8 mouse cellular contexts compared by ENCODE assay signal in the genomic region with DNA sequence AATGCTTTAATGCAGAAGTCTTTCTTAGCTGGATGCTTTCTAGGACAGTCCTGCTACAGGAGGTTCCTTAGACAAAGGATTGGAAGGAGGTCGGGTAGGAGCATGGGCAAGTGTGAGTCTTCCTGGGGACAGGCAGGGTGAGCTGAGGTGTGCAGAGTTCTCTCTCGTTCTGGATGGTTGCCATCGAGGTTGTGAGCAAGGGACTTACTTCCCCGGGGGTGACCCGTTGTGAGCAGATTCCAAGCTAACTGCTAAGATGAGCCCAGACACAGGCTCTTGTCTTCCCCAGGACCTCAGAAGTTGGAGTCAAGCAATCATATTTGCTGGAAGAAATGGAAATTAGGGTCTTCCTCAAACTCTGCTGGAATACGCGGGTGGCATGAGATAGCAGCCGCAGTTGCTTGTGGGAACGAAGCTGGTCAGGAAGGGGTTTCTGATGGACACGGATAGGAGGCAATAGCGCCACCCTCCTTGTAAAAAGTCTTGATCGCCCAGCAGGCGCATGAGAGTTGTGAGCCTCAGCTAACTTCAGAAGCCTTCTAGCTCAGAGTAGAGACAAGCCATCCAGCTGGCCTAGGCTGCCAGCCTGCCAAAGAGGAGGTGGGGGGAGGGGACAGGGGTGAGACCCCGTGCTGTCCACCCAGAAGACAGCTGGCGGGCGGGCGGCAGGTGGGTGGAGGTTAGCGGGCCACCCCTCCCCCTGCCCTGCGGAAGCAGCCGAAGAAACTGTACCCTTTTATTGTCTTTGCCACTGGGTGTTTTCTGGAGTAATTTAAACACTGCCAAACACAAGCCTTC. TPM values are rescaled to one million over a fixed set of nuclear protein-coding genes. Genes with fewer than 3 reads are reported as not detected.
DNase-seq lines count a peak whose midpoint lies in the region; ATAC-seq lines count a peak whose summit lies in the region.

No protein-coding gene starts in this region.

- peak; percentile 90 for DNase-seq in A20 (ENCODE audit: low read depth, low spot score)
- DNase-seq in adrenal gland, adult 8-10 months: peak; percentile 56
- DNase-seq in embryonic facial prominence, embryonic 14.5 days (ENCODE audit: low spot score): peak; percentile 81
- DNase-seq in kidney, postnatal 10 days: peak; percentile 69
- DNase-seq in thymus, postnatal 14 days: peak; percentile 86

- peak overlapping the region; percentile 81 for H3K4me2 ChIP-seq in embryonic facial prominence, embryonic 14.5 days (ENCODE audit: low read depth, low read length)
- peak overlapping the region; percentile 93 for H3K4me2 ChIP-seq in heart, embryonic 11.5 days
- H3K4me2 ChIP-seq in lung, embryonic 15.5 days: peak overlapping the region; percentile 78

- 6% methylated on average over 19 of the region's 20 CpGs for WGBS in embryonic facial prominence, embryonic 14.5 days
- 4% methylated on average over 20 of the region's 20 CpGs for WGBS in heart, embryonic 11.5 days (ENCODE audit: insufficient replicate concordance)
- 2% methylated on average over 20 of the region's 20 CpGs for WGBS in lung, embryonic 15.5 days

- H3K27ac ChIP-seq in embryonic facial prominence, embryonic 14.5 days (replicated peaks; ENCODE audit: low read depth, low read length): peak overlapping the region; percentile 68
- H3K27ac ChIP-seq in heart, embryonic 11.5 days (ENCODE audit: low read depth, low read length): peak overlapping the region; percentile 89
- peak overlapping the region; percentile 87 for H3K27ac ChIP-seq in lung, embryonic 15.5 days

- ATAC-seq in embryonic facial prominence, embryonic 14.5 days (ENCODE audit: low read depth): peak; percentile 70
- no peak for ATAC-seq in heart, embryonic 11.5 days (replicated peaks; ENCODE audit: insufficient number of reproducible peaks, low FRiP score, low TSS enrichment)
- ATAC-seq in lung, embryonic 15.5 days (ENCODE audit: borderline replicate concordance, extremely low read depth, low FRiP score, low TSS enrichment): peak; percentile 51
- ATAC-seq in neutrophil, adult 5-6 weeks (ENCODE audit: extremely low read depth, insufficient number of reproducible peaks, low FRiP score, poor library complexity, severe bottlenecking): peak; percentile 20

- no peaks in the 10 kb centered on the region for H3K27me3 ChIP-seq in embryonic facial prominence, embryonic 14.5 days (replicated peaks; ENCODE audit: control insufficient read depth, insufficient read depth, low read length)
- no peaks in the 10 kb centered on the region for H3K27me3 ChIP-seq in heart, embryonic 11.5 days (ENCODE audit: control insufficient read depth, insufficient read depth, low read length)
- no peaks in the 10 kb centered on the region for H3K27me3 ChIP-seq in lung, embryonic 15.5 days

- H3K4me3 ChIP-seq in embryonic facial prominence, embryonic 14.5 days (ENCODE audit: low read depth, low read length): peak overlapping the region; percentile 38
- peak overlapping the region; percentile 53 for H3K4me3 ChIP-seq in heart, embryonic 11.5 days (ENCODE audit: low read depth, low read length)
- peak overlapping the region; percentile 38 for H3K4me3 ChIP-seq in lung, embryonic 15.5 days

- no peaks in the 10 kb centered on the region for H3K36me3 ChIP-seq in embryonic facial prominence, embryonic 14.5 days (ENCODE audit: control insufficient read depth, insufficient read depth, low read length)
- no peaks in the 10 kb centered on the region for H3K36me3 ChIP-seq in heart, embryonic 11.5 days (ENCODE audit: control insufficient read depth, insufficient read depth, low read length)
- no peaks in the 10 kb centered on the region for H3K36me3 ChIP-seq in lung, embryonic 15.5 days

- no peaks in the 10 kb centered on the region for H3K9me3 ChIP-seq in embryonic facial prominence, embryonic 14.5 days (ENCODE audit: control insufficient read depth, low read length)
- H3K9me3 ChIP-seq in heart, embryonic 11.5 days (replicated peaks; ENCODE audit: control insufficient read depth, low read length): no peaks in the 10 kb centered on the region
- H3K9me3 ChIP-seq in lung, embryonic 15.5 days: no peaks in the 10 kb centered on the region

- peaks cover 14% of the 10 kb centered on the region for H3K4me1 ChIP-seq in embryonic facial prominence, embryonic 14.5 days (ENCODE audit: control insufficient read depth, insufficient read depth, low read length)
- H3K4me1 ChIP-seq in heart, embryonic 11.5 days (ENCODE audit: control insufficient read depth, insufficient read depth, low read length): peaks cover 35% of the 10 kb centered on the region
- H3K4me1 ChIP-seq in lung, embryonic 15.5 days: peaks cover 27% of the 10 kb centered on the region

- peak overlapping the region; percentile 51 for H3K9ac ChIP-seq in embryonic facial prominence, embryonic 14.5 days (ENCODE audit: low read depth, low read length)
- peak overlapping the region; percentile 77 for H3K9ac ChIP-seq in heart, embryonic 11.5 days (ENCODE audit: low read depth, low read length)
- H3K9ac ChIP-seq in lung, embryonic 15.5 days: peak overlapping the region; percentile 27

RNA-seq across cellular contexts. Expression of gene Wdr26, which starts 44.3 kb away (rescaled TPM):
- 100 to 1,000 TPM; 120 to 162 (median 149) TPM for total RNA-seq in adrenal gland, adult 8-10 months (2022)
- 41.7 and 50.8 TPM in 2 replicates for polyA plus RNA-seq in embryonic facial prominence, embryonic 14.5 days (2014; fragmentation: Nextera tagmentation; extraction: Ambion mirVana)
- polyA plus RNA-seq in heart, embryonic 11.5 days (2014; fragmentation: Nextera tagmentation; extraction: Ambion mirVana): 30.9 and 37.5 TPM in 2 replicates
- 27.5 and 30.6 TPM in 2 replicates for polyA plus RNA-seq in lung, embryonic 15.5 days (2015; fragmentation: Nextera tagmentation; extraction: Ambion mirVana)
- 206 and 210 TPM in 2 replicates for total RNA-seq in neutrophil, adult 5-6 weeks (2017)

Comparison
In these comparisons a context has a peak if more than half of its experiments do, and no peak if none do; other contexts are left out.
1. H3K9ac ChIP-seq: peak in every context shown above with its lines; median percentile 77 in heart, embryonic 11.5 days; 51 in embryonic facial prominence, embryonic 14.5 days; 27 in lung, embryonic 15.5 days.